Mouse (Mus musculus): ENCODE measurements around the gene Trpm6.

GRCm38 (mm10) chr19:18881162-18881561 is 131.4 kb downstream of the Trpm6 start:
- no peak for TF ChIP-seq POLR2A (IDR thresholded peaks at IDR 0.05; ENCODE audit: low read depth, low read length)
- TF ChIP-seq CTCF (conservative IDR thresholded peaks at IDR 0.05; ENCODE audit: insufficient read depth, insufficient read length, low read depth, low read length), result no peak
